Mouse (Mus musculus): ENCODE measurements around the gene Dnaja3.
A peak's percentile ranks its signal among the peaks of the same experiment; 100 is the strongest.

Gene Dnaja3

DNA sequence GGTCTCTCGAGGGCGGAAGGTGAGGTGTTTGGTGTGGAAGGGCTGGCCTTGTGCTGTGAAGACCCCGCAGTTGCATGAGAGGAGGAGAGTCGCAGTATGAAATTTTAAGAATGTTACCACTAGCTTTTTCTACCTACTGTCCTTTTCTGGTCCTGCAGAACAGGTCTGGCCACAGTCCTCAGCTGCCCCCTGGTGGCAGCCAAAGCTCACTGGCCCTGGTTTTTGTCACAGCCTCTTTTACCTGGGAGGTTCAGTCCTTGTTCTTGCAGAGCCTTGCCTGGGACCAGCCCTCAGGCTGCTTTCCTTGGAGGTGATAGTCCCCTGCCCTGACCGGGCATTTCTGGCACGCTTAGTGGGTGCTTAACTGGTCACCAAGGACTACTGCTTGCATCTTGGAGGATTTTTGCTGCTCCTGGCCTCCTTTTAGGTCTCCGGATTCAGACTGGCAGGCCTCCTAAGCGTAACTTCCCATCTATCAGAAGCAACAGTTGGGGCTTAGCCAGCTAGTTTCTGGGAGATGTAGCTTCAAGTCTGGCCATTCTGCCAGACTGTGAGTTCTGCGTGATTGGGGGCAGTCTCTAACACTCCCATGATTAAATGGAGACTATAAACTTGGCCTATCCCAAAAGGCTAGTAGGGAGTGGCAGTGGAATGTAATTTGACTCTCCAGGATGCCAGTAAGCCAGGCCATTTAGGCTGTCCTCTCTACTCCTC lies 31.8 kb upstream of the Dnaja3 start:
- DNase-seq (ENCODE audit: low spot score) = no peak

DNA sequence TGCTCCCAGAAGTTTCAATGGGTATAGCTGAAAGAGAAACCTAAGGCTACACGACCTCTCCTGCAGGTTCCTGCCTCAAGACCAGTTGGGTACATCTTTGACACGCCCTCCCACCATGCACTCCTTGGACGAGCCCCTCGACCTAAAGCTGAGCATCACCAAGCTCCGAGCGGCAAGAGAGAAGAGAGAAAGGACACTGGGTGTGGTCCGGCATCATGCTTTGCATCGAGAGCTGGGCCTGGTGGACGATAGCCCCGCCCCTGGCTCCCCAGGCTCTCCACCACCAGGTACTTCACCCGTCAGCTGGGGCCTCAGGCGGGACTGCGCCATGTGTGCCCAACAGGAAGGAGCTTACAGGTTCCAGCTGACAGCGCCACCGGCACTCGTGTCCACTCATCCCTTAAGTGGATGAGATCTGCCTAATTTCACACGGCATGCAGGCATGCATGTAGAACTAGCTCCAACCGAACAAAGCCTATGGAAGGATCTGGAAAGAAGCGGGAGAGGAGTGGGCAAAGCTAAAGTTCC lies 31.2 kb upstream of the Dnaja3 start:
- DNase-seq (ENCODE audit: low spot score) = no peak

DNA sequence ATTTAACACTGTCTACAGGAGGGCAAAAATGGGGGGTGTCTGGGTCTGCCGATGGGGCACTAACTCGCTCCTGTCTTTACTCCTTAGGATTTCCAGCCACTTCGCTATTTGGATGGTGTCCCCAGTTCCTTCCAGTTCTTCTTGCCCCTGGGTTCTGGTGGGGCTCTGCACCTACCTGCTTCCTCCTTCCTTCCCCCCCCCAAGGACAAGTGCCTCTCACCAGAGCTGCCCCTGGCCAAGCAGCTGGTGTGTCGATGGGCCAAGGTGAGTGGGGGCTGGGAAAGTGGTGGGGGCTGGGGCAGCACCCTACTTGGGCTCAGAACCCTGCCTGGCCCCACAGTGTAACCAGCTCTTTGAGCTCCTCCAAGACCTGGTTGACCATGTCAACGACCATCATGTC lies 28.6 kb upstream of the Dnaja3 start:
- no peak for DNase-seq (ENCODE audit: low spot score)

DNA sequence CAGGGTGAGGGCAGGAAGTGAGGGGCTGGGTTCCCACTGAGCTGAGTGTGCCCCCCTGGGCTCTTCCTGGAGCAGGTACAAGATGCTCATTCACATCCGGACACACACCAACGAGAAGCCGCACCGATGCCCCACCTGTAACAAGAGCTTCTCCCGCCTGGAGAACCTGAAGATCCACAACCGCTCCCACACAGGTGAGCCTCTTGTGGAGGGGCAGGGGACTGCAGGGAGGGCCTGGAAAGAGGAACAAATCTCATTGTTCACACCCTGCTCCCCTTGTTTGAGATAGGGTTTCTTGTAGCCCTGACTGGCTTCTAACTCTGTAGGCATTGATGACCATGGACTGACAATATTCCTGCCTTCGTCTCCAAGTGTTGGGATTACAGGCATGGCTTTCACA lies 28.1 kb upstream of the Dnaja3 start:
- DNase-seq (ENCODE audit: low spot score) = no peak

DNA sequence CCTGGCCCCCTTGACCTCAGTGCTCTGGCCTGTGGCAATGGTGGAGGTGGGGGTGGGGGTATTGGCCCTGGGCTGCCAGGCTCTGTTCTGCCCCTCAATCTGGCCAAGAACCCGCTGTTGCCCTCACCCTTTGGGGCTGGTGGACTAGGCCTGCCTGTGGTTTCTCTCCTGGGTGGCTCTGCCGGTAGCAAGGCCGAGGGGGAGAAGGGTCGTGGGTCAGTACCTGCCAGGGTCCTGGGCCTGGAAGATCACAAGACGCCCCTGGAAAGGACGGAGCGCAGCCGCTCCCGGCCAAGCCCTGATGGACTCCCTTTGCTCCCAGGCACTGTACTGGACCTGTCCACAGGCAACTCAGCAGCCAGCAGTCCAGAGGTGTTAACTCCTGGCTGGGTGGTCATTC lies 26.1 kb upstream of the Dnaja3 start:
- no peak for DNase-seq (ENCODE audit: low spot score)

DNA sequence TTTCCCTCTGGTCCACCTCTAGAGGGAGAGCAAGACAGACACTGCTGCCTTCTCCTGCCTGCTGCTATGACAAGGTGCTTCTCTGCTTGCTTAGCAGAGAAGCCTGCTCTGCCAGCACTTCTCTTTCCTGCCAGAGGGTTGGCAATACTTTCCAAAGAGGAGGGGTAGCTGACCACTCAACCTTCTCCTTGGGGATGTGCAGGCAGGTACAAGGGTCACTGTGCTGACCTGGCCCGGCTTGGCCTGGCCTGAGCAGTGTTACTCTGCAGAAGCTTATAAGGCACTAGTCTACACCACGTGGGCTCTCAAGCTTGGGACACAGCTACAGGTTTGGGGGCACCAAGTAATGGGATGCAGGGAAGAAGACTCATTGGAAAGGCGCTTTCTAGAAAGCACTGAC lies 25.1 kb upstream of the Dnaja3 start:
- DNase-seq (ENCODE audit: low spot score) = no peak

DNA sequence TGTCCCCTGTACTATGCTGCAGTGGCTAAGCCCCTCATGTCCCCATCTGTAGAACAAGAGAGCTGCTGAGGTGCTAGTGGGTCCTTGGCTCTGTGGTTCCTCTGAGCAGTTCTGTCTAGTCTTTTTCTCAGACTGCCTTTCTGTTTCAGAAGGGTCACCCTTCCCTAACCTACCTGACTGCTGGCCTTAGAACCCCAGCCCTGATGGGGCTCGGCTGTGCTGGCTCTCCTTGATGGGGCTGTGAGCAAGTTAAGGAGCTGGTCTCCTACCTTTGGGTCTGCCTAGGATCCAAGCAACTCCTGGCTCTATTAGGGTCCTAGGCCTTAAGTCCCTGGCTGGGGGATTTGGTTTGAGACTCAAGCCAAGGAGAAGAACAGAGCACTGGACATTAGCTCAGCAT lies 24.5 kb upstream of the Dnaja3 start:
- no peak for DNase-seq (ENCODE audit: low spot score)

DNA sequence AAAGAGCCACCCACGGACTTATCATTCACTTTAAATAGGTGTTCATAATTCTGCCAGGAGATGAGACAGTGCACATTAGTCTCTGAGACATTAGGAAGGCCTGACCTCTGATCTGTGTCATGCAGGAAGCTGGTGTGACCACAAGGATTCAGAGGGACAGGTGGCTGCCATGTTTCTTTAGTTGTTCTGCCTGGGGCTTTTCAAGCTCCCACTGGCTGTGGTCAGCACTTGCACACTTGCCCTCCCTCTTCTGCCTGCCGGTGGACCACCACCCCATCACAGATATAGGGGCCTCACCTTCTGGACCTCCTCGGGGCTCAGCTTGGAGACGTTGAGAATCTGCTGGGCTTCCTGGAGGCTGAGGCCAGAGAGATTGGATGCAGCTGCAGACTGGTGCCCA lies 23.0 kb upstream of the Dnaja3 start:
- DNase-seq (ENCODE audit: low spot score) = no peak

DNA sequence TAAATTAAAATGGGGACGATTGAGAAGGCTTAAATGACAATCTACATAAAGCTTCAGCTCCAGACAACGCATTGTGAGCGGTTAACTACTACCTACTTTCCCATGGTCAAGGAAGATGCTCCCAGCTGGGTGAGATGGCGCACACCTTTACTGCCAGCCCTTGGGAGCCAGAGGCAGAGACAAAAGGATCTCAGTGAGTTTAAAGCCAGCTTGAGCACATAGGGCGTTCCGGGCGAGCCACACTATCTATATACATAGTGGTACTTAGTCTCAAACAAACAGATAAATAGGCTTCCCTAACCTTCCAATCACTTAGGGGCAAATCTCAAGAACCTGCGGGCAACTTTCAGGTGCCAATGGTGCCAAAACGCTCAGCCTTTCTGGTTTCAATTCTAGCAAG lies 15.7 kb upstream of the Dnaja3 start:
- no peak for DNase-seq (ENCODE audit: low spot score)

DNA sequence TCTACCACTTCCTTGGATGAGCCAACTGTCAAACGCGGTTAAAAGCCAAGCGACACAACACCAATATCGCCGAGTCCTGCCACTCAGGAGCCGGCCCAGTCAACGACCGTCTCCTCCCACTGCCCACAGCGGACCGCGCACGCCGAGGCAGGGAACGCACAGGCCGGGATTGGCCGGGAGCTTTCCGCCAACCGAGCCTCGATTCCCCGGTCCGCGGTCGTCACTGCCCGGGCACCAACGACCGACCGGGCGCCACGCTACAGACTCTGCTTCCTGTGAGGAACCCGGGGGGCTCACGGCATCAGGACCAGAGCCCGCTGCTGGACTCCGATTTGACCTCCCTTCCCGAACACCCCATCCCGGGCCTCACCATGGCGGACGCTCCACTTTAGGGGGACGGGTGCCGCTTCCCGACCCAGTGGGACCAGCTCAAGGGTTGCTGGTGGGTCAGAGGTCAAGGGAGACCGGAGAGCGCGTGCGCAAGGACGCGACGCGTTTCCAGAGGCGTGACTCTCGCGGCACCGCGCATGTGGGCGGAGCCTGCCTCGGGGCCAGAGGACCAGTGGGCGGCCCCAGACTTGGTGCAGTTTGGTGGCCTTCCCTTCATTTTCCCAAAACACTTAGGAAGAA lies 15.2 kb upstream of the Dnaja3 start, which contains the start of gene Pam16:
Pam16 (minus strand) TSS at position 508 of the 630 bp plus-strand sequence.
- DNase-seq (ENCODE audit: low spot score) = peak; percentile 61

DNA sequence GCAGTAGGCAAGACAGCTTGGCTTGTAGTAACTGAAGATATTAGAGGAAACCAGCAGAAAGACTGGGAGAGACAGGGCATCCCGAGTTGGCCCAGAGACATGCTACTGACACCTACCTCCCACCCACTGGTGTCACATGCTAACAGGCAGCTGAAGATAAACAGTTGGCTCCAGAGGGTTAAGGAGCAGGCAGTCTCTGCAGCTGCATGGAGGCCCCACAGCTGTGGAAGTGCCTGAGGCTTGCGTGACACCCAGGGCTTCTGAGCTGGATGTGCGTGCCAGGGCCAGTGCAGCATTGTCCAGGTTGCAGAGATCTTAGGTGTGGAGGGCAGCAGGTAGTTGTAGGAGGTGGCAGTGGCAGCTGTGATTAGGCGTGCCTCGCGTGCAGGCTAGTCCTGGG lies 12.7 kb upstream of the Dnaja3 start:
- no peak for DNase-seq (ENCODE audit: low spot score)

DNA sequence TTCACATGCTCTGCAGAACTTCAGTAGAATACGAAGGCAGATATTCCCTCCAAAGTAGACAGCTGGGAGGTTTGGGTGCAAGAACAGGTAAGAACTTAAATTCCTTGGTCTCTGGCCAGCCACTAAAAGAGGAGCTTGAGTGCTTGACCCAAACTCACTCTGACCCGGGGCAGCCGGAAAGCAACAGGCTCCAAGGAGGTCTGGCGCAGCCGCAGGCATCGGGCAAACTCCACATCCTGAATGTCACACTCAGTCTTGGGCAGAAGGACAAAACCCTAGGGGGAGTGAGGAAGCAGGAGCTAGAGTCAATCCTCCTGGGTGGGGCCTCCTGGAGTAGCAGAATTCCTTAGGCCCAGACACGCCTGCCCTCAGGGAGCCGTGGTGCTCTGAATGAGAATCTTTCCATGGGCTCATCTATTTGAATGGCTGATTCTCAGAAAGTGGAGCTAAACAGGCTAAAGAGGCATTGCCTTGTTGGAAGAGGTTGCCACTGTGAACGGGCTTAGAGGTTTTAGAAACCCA lies 10.8 kb upstream of the Dnaja3 start:
- DNase-seq (ENCODE audit: low spot score) = no peak

DNA sequence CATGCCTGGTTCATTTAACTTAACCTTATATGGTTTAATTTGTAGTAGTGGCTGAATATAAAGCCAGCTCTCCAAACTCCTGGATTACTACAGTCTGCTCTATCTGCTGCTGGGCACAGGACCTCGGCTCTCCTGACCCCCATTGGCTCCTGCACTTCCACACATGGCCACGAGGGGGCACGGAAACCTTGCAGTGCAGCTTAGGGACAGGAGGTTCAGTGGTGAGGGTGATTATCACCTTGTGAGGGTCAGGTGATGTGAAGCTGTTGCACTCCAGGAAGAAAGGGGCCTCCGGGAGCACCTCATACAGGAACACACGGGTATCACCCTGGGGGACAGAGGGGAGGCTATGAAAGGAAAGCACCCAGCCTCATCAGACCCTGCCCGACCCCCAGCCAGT lies 9.8 kb upstream of the Dnaja3 start:
- peak; percentile 57 for DNase-seq (ENCODE audit: low spot score)

DNA sequence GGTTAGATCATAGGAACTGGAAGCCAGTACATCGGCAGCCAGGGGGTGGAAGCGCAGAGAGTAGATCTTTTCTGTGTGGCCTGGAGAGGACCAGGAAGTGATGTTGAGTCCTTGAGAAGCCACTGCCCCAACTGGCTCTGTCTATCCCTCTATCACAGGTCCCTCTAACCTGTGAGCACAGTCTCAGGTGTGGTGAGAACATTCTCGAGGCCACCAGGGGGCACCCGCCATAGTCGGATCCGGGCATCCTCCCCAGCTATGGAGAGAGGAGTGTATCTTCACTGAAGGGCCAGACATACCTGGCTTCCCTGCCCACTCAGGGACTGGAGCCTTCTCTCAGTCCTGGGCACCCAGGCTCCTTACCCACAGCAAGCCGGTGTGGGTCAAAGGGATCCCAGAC lies 7.7 kb upstream of the Dnaja3 start:
- DNase-seq (ENCODE audit: low spot score) = no peak

DNA sequence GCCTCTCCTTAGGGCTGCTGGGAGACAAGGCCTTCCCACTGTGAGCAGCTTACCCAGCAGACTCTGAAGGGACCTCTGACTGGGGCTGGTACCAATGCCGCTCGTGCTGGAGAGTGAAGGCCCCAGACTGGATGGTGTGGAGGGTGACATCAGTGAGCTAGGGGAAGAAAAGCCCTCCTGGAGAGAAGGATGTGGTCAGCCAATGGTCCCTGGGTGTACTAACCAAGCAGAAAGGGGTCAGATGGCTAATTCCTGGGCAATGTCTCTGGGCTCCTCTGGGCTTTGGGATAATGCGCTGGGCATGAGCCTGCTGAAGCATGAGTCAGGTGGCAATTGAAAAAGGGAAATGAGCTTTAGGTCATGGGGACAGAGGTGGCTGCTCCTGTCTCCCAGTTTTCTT lies 6.1 kb upstream of the Dnaja3 start:
- DNase-seq (ENCODE audit: low spot score) = no peak

DNA sequence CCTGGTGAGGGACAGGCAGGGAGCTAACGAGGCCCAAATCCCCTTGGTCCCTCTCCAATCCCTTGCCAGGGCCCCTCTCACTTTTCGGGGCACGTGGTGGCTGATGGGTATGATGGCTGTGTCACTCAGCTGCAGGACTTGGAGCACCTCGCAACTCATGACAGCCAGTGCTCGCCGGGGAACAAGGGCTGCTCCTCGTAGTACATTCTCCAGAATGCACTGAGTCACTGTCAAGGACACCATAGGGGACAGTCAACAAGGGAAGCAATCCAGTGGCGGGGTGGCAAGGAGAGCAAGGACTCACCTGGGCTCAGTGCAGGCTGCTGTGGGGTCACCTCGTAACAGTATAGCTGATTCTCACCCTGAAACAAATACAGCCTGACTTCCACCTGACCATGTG lies 5.1 kb upstream of the Dnaja3 start:
- no peak for DNase-seq (ENCODE audit: low spot score)

DNA sequence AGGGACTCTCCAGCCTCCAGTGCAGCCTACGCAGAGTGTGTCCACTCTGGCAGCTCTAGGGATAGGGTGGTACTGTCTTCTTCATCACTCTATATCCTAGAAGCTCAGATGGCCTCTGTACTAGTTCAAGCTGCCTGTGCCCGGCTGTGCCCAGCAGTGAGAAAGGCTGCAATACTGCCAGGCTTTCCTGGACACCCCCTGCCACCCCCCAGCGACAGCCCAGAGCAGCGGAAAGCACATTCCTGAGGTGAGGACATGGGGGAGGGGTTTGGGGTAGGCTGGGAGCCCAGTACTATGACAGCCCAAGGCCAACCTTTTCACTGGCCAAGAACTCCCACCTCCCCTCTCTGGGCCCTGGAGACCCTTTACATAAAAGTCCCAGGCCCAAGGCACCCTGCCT lies 4.0 kb upstream of the Dnaja3 start:
- no peak for DNase-seq (ENCODE audit: low spot score)

DNA sequence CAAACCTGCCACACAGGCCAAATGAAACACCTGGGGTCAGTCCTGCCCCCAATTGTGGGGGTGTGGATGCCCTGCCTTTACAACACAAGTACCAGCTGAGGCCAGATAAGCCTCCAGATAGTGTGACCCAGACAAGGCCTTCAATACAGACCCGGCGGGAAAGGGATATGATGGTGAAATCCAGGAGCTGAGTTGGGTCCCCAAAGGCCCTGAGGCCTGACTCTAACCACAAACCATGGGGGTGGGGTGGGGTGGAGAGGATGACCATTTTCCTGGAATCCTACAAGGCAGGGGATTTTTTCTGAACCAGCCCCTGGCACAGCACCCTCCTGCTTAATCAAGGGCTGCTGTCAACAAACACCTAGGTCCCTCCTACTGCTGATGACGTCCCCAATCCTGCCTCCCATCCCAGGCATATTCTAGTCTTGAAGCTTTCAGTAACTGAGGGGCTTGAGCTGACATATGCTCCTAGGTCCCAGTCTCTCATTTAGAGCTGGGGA lies 848 bp upstream of the Dnaja3 start:
- no peak for DNase-seq (ENCODE audit: low spot score)

DNA sequence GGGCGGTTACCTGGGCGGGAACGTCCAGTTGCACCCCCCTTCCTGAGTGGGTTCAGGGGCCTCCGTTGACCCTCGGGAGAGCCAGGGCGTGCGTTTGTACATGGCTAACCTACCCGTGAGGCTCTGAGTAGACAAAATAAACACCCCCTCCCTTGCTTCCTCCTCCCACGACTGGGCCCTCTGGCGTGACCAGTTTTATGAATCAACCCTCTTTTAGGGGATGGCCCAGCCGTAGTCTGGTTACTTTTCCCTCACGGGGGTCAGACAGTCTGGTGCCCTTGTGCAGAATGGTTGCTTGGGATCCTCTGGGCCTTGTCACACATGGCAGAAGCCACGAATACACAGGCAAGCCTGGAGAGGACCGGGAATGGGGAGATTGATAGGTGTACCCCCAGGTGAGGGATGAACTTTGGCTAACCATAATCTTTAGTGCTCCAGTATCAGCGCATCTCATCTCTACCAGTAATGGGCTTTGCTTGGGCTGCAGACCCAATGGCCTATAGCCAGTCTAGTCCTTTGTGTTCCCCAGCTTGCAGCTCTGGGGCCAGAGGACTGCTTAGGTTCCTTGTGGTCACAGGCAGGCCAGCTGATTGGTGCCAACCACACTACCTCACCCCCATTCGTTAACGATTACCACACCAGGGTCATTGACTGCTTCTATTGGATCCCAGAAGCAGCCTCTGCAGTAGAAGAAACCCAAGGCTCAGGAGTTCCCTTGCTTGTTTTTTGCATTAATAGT lies 647 bp downstream of the Dnaja3 start:
- no peak for DNase-seq (ENCODE audit: low spot score)

DNA sequence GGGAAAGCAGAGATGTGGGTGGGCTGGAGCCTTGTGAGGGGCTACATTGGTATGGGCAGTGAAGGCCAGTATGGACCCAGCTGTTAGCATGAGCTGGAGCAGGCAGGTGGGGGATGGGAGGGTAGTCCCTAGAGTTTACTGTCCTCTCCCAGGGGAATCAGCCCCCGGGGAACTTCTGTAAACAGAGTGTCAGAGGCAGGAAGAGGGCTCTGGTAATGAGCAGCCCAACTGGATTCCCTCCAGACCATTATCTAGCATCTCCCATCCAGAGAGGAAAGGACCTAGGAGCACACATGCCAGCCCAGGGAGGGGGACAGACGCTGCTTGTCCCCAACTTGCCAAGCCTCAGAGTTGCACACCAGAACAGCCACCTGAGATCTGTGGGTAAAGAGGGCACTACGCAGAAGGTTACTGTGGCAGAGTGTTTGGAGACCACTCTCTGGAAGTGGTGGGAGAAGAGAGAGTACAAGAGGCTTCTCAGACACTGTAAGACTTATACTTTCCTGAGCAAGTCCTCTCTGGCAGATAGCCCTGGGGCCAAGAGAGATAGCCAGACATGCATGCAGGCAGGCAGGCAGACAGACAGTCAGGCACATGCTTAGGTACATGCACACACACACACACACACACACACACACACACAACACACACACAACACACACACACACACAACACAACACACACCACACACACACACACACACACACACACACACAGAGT lies 1.5 kb downstream of the Dnaja3 start:
- DNase-seq (ENCODE audit: low spot score) = no peak

DNA sequence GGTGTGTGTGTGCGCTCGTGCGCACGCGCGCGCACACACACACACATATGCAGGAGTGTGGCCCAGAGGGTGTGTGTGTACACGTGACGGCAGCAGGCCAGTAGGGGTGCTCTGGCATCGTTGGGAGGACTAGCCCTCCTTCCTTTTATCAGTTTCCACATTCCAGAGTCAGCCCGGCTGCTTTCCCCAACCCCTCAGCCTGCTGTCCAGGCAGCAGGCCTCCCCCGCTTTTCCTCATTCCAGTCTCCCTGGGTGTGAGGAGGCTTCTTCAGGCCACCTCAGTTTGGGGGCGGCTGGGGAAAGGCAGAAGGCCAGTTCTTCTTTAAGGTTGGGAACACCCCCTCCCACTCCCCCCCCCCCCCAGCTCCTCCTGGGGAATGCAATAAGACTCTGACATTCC lies 2.4 kb downstream of the Dnaja3 start:
- DNase-seq (ENCODE audit: low spot score) = no peak

DNA sequence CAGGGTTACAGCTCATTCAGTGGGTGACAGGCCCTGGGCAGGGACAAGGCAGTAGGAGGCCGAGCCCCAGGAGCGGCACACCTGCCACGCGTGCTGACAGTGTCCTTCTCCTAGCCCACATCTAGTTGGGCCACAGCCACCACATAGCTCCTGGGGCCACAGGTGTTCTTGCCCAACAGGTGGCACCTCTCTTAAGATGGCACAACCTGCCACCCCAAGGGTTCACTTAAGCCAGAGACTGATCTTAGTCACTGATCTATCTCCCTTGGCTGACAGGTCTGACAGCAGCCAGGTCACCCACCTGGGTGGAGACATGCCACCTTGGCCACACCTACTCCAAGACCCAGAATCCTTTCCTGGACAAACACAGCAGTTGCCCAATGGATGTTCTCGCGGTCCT lies 3.1 kb downstream of the Dnaja3 start:
- no peak for DNase-seq (ENCODE audit: low spot score)

Data from urinary bladder, postnatal 10 days (tissue).